Mouse (Mus musculus): ENCODE measurements around the gene Ascc3. TPM values are rescaled to one million over a fixed set of nuclear protein-coding genes. Genes with fewer than 3 reads are reported as not detected.

The Ascc3 gene
- total RNA-seq, 2 experiments from 2014 or later = 53.5 to 58.4 TPM

- ATAC-seq (replicated peaks; ENCODE audit: low FRiP score, low TSS enrichment, poor library complexity, severe bottlenecking) = no peak
These were observed 299.6 kb downstream of the Ascc3 start for GRCm38 (mm10) chr10:50891876-50892711.

- ATAC-seq (replicated peaks; ENCODE audit: low FRiP score, low TSS enrichment, poor library complexity, severe bottlenecking) = no peak
These were observed 300.4 kb downstream of the Ascc3 start for GRCm38 (mm10) chr10:50892751-50893320.

- ATAC-seq (replicated peaks; ENCODE audit: low FRiP score, low TSS enrichment, poor library complexity, severe bottlenecking) = no peak
These were observed 301.1 kb downstream of the Ascc3 start for GRCm38 (mm10) chr10:50893546-50893945.

- peak; percentile 73 for ATAC-seq (replicated peaks; ENCODE audit: low FRiP score, low TSS enrichment, poor library complexity, severe bottlenecking)
These were observed 301.9 kb downstream of the Ascc3 start, which contains the start of gene Sim1 for GRCm38 (mm10) chr10:50894170-50894991. Gene Sim1, plus strand, starts transcription at chr10:50894754.

- 0 out of 2 replicates have a peak, but pooled peaks have one; percentile 20 for ATAC-seq (replicated peaks; ENCODE audit: low FRiP score, low TSS enrichment, poor library complexity, severe bottlenecking)
These were observed 302.8 kb downstream of the Ascc3 start for GRCm38 (mm10) chr10:50895091-50895790.

GRCm38 (mm10) chr10:50895881-50896766, 303.7 kb downstream of the Ascc3 start:
- ATAC-seq (replicated peaks; ENCODE audit: low FRiP score, low TSS enrichment, poor library complexity, severe bottlenecking) = no peak

- no peak for ATAC-seq (replicated peaks; ENCODE audit: low FRiP score, low TSS enrichment, poor library complexity, severe bottlenecking)
These were observed 304.4 kb downstream of the Ascc3 start for GRCm38 (mm10) chr10:50896767-50897390.

- ATAC-seq (replicated peaks; ENCODE audit: low FRiP score, low TSS enrichment, poor library complexity, severe bottlenecking) = 0 out of 2 replicates have a peak, but pooled peaks have one; percentile 53
These were observed 305.3 kb downstream of the Ascc3 start for GRCm38 (mm10) chr10:50897530-50898471.

- no peak for ATAC-seq (replicated peaks; ENCODE audit: low FRiP score, low TSS enrichment, poor library complexity, severe bottlenecking)
These were observed 306.2 kb downstream of the Ascc3 start for GRCm38 (mm10) chr10:50898621-50899020.

GRCm38 (mm10) chr10:50899846-50900745, 307.6 kb downstream of the Ascc3 start:
- ATAC-seq (replicated peaks; ENCODE audit: low FRiP score, low TSS enrichment, poor library complexity, severe bottlenecking) = no peak
